Mouse (Mus musculus) frontal cortex, postnatal 25 days (tissue): ENCODE measurements around the gene Pcgf5.
"Not testable (repeated sequence)": the region's sequence is repeated elsewhere in the genome, so short reads cannot be mapped to it uniquely, and the experiment has no call there.

Experiments
- DNase-seq, 2 experiments: peaks; one replicate each; pipeline ENCODE4 v3.0.0; 2022; ENCODE audit warnings: low spot score in 2 of 2

Pcgf5 gene

GRCm38 (mm10) chr19:36384426-36384825 lies 36.3 kb downstream of the Pcgf5 start:
- DNase-seq: no peak

- DNase-seq: no peak
These were observed 40.4 kb downstream of the Pcgf5 start for GRCm38 (mm10) chr19:36388502-36388901.

- DNase-seq: no peak
These were observed 42.6 kb downstream of the Pcgf5 start for GRCm38 (mm10) chr19:36390714-36391113.

- no peak for DNase-seq
These were observed 50.4 kb downstream of the Pcgf5 start for GRCm38 (mm10) chr19:36398500-36398899.

GRCm38 (mm10) chr19:36408352-36409100 lies 60.4 kb downstream of the Pcgf5 start:
- no peak for DNase-seq

DNA sequence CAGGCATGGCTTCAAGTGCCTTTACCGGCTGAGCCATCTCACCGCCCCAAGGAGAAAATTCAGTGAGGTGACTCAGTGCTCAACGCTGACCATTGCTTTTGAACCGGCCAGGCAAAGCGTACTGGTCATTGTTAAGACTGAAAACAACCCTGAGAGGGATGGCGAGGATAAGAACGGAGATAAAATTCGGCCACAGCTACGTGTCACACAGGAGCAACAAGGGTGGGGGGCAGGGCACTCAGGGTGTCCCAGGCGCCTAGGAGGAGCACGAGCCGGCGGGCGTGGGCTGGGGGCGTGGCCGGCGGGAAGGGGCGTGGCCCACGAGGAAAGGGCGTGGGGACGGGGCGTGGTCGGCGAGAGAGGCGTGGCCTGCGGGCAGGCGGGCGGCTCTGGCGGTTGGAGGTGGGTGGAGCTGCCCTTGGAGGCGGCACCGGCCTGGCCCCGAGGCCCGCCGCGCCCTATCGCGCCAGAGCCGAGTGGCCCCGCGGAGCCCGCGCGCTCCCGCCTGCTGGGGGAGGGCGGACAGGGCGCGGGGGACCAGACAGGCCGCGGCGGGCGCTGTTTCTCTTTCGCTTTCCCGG lies 61.3 kb downstream of the Pcgf5 start:
- peak; percentile 71 to 72 for DNase-seq

DNA sequence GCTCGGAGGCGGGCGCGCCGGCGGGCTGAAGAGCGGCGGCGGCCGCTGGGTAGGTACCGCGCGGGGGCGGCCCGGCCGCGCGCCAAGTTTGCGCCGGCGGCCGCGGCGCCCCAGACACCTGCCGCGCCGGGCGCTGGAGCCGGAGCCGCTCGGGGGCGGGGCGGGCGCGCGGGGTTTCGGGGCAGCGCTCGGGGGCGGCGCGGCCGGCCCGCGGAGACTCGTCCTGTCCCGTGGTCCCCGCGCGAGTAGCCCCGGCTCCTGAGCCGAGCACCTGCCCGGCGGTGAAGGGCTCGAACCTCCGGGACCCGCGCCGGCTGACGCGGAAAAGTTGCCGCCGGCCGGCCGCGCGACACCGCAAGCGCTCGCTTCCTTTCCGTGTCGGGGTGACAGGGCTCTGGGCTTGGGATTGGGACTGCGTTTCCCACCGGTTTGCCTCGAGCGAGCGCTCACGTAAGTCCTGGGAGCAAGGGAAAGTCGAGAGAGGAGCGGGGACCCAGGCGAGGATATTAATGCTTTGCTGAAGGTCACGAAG lies 61.8 kb downstream of the Pcgf5 start:
- DNase-seq: peak in 1 of 2 experiments; percentile 14

DNA sequence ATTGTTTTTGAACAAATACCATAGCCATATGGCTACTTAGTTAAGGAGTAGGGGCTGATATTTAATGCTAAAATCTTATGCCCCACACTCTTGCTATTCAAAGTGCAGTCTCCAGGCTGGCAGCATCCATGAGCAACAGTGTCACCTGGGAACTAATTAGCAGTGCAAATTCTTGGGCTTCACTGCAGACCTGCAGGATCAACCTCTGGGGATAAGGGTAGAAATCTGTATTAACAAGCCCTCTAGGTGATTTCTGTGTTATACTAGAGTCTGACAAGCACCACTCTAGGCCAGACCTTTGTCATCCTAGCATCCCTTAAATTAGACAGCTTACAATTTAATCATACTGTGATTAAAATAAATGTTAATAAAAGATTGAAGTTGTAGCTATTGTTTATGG lies 71.8 kb downstream of the Pcgf5 start:
- no peak for DNase-seq

GRCm38 (mm10) chr19:36427195-36427876 lies 79.2 kb downstream of the Pcgf5 start:
- no peak for DNase-seq

- DNase-seq: no peak
These were observed 80.0 kb downstream of the Pcgf5 start for GRCm38 (mm10) chr19:36428116-36428515.

DNA sequence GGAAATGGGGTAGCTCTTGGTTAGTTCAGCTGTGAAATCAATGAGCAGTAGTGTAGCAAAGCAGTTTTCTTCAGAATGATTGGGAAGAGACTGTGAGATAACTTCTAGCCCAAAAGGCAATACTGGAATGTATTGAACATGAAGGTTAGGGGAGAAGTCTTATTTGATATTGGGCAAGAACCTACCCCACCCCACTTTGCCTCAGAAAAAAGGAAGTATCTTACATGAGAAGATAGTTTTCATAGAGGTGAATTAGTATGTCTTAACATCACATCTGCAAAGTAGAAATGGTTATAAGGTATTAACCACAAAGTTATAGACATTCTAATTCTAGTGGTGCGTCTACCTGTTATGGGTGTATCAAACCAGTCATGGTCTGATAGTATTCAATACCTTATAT lies 81.2 kb downstream of the Pcgf5 start:
- no peak for DNase-seq

- no peak for DNase-seq
These were observed 85.1 kb downstream of the Pcgf5 start for GRCm38 (mm10) chr19:36433161-36433560.

- DNase-seq: peak in 1 of 2 experiments; percentile 26
These were observed 92.0 kb downstream of the Pcgf5 start for GRCm38 (mm10) chr19:36439894-36440714.

DNA sequence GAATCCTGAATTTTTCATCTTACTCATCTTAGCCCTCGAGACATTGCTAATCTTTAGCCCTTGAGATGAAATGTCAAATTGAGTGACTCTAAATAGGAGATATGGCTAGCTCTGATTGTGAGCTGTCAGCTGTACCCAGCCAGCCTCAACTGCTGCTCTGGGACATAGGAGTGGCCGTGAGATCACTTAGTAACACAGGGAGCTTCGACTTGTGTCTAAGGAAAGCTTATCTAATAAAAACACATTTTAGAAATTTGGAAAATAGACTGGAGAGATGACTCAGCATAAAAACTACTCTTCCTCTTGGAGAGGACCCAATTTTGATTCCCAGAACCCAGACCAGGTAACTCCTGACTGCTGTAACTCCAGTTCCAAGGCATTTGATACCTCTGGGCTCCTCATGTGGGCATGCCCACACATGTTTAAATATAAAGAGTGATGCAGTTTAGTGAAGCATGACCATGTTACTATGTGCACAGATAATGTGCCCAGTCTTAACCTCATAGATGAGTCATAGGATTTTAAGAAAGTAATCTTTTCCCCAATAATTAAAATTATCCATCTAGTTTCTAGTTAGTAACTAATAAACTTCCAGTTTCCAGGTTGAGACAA lies 103.0 kb downstream of the Pcgf5 start:
- DNase-seq: no peak

GRCm38 (mm10) chr19:36451731-36452130 lies 103.6 kb downstream of the Pcgf5 start:
- no peak for DNase-seq

DNA sequence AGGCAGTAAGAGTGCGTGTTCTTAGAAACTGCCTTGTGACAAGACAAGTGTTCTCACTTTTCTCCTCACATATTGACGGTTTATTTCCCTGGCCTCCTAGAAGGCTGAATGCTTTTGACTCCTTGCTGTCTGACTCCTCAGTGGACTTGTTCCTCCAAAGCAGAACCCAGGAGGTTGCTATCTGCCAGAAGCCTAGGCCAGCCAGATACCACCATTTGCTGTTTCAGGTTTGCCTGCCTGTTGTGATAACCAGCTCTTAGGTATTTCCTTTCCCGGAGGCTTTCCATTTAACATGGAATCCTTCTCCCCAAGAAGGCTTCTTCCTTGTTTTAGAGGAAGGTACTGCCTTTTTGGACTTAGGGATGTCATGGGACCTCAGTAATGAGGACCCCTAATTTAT lies 104.1 kb downstream of the Pcgf5 start:
- not testable (repeated sequence) for DNase-seq

DNA sequence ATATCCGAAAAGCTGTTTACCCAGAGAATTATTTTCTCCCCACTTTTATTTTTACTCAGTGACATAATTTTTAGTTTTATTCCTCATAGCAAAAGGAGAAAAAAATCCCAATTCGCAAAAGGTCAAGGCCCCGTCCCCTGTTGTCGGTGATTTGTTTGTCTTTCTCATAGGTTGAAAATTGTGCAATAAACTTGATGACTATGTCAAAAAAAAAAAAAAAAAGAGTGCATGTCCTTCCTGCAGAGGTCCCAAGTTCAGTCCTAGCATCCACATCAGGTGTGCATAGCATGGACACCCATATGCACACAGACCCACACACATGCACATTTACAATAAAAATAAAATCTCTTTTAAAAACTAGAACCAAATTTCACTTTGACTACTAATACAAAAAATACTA lies 105.3 kb downstream of the Pcgf5 start:
- DNase-seq: no peak

DNA sequence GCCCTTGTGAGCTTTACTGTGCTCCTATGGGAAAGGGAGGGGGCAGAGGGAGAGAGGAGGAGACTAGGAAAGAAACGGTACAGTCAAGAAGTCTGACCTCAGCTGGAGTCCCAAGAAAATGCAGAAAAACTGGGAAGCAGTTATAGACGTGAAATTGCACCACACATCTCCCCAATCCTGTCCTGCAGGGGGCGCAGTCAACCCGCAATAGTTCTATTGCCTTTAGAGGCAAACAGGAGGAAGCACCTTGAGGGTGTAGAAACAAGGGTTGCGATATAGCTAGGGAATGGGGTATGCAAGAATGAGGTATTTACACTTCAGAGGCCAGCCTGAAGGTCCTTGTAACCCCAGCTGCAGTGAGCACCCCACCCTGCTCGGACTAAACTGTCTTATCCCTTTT lies 122.0 kb downstream of the Pcgf5 start:
- DNase-seq: peak; percentile 60 to 68

GRCm38 (mm10) chr19:36471325-36471724 lies 123.2 kb downstream of the Pcgf5 start:
- no peak for DNase-seq

DNA sequence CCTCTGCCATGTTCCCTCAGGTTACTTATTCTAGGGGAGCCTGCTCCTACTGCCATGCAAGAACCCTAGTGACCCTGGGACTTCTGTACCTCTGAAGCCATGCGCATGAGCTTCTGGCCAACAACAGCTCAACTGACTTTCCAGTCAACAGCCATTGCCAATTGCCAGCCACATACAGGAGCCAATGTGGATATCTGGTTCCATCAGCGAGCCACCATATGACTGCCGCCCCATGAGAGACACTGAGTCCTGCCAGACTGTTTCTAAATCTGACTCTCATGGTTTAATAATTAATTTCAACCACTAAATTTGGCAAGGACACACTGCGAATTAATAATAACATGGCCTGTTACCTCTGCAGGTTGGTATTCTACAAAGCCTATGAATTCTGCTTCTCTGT lies 128.5 kb downstream of the Pcgf5 start:
- no peak for DNase-seq

DNA sequence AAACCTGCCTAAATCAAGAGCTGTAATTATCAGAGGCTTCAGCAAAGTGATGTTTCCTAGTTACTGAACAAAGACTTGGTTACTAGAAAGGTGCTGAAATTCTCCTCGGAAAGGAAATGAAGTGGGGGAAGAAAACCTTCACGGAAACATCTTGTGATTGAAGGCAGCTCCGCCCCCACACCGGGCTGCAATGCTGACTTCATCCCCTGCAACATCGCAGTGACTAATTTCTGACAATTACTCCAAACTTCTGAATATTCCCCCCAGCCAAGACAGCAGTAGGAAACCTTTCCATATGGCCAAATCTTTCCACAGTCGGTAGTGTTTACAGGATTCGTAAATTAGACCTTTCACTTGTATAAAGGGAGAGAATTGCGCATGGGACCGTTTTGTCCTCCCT lies 129.0 kb downstream of the Pcgf5 start:
- no peak for DNase-seq
